Mouse (Mus musculus): ENCODE measurements around the gene Gpr107.

Gpr107 gene

DNA sequence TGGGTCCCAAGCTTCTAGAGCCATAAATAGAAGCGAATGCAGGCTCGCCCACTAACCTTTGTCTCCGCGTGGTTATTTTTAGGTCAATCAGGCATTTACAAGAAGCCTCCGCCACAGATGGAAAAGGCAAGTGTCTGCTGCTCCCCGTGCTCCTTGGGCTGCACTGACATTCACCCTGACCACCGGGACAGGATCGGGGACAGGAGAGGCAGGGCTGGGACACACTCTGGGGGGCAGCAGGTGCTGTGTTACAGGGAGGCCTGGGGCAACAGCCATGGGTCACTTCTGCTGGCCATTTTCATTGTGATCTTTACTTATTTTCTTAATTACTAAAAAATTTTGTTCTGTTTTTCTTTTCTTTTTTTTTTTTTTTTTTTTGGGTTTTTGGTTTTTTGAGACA lies 39.6 kb downstream of the Gpr107 start:
- ChIA-PET CTCF (interaction anchor here (0.5 to 2.1 kb wide), 13 partner anchors 9 to 1404 kb away, joined by 3 to 10 read pairs (median 4); partner anchors contain the start of gene Coq4 (in 1 of the 4)), POLR2A (interaction anchor here in 2 of 4 experiments (0.6 to 1.7 kb wide), 10 partner anchors 11 to 50 kb away, joined by 3 to 9 read pairs (median 4); partner anchors contain the start of gene Fnbp1 (in 1 of the 2))

DNA sequence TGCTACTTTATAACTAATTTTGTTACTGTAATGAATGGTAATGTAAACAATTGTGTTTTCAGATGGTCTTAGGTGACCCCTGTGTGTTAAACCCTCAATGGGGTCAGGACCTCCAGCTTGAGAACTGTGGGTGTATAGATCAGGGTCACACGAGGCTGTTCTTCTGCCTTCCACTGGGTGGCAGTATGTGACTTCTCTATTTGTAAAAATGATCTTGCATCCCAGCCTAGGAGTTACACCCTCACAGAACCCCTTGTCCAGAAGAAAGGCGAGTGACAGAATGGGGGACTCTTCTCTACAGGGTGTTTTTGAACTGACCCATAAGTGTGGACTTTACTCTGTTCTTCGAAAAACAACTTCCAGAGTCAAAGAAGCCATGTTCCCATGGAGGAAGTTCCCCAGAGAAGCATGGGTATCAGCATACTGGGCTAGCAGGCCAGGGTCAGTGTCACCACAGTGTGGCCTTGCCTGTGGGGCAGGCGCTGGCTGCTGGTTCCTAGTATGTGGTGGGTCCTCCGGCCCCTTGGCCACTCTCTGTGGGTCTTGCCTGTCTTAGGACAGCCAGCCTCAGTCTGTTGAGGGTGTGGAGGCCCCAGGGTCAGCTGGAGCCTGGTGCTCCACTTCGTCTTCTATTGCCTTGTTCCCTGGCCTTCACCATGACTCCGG lies 42.4 kb downstream of the Gpr107 start:
- POLR2A ChIA-PET, result interaction anchor here in 2 of 4 experiments (0.5 to 1.7 kb wide), 3 partner anchors 16 to 1445 kb away, joined by 3 to 5 read pairs (median 5); no protein-coding TSS in a partner anchor
- CTCF ChIA-PET, result interaction anchor here (0.5 to 2.0 kb wide), 30 partner anchors 9 to 1834 kb away, joined by 3 to 8 read pairs (median 4); no protein-coding TSS in a partner anchor

DNA sequence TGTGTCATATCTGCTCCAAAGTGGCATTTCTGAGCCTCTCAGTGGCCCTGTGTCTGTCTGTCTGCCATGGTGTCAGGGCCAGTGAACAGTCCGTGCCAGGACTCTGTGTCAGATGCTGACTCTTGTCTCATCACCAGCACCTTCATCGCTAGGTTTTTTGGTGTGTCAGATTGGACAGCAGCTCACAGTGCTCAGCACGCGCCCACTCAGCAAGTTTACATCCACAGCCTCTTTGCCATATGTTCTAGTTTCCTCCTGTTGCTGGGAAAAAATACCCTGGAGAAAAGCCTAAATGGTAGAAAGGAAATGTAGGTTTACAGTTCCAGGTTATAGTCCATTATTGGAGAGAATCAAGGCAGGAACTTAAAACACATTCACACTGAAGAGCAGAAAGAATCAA lies 46.5 kb downstream of the Gpr107 start:
- ChIA-PET CTCF (interaction anchor here in 1 of 4 experiments (1.0 kb wide), 1 partner anchor 72 kb away, joined by 3 read pairs; no protein-coding TSS in a partner anchor), POLR2A (interaction anchor here in 3 of 4 experiments (1.1 to 3.0 kb wide), 3 partner anchors 11 to 33 kb away, joined by 3 to 8 read pairs (median 4); no protein-coding TSS in a partner anchor)

DNA sequence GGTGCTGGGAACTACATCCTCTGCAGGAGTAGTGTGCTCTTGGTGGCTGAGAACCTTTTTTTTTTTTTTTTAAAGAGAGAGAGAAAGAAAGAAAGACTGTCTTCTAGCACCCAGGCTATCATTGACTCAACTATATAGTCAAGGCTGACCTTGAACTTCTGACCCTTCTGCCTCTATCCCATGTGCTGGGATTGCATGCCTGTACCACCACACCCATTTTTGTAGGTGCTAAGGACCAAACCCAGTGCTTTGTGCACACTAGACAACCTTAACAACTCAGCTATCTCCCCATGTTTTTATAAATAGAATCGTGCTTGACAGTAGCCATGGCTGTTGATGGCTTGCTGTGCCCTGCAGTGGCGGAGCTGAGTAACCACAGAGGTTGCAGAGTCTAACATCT lies 47.9 kb downstream of the Gpr107 start:
- ChIA-PET POLR2A (interaction anchor here (0.6 to 3.0 kb wide), 8 partner anchors 9 to 104 kb away, joined by 3 to 8 read pairs (median 4); no protein-coding TSS in a partner anchor), CTCF (interaction anchor here (0.7 to 0.9 kb wide), 4 partner anchors 9 to 92 kb away, joined by 3 to 5 read pairs (median 3); no protein-coding TSS in a partner anchor)

DNA sequence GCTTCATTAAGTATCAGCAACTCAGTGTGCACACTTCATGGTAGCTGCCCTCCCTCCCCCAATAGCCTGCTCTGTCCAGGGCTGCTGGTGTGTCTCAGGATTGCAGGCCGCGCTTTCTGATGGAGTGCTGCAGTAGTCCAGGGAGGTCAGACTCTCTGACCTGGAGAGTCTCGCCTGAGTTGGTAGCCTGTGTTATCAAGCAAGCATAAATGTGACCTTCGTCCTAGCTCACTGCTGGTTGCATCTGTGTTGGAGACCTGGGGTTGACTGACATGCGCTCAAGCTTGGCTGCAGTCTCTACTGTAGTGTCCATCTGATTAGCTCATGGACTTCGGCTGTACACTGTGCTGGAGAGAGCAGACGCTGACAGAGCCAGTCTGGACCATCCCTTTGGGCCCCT lies 49.7 kb downstream of the Gpr107 start:
- ChIA-PET CTCF (interaction anchor here in 1 of 4 experiments (0.6 to 2.7 kb wide), 2 partner anchors 98 to 532 kb away, joined by 4 to 6 read pairs; no protein-coding TSS in a partner anchor), POLR2A (interaction anchor here in 1 of 4 experiments (1.1 to 1.9 kb wide), 2 partner anchors 18 to 38 kb away, joined by 4 to 6 read pairs; no protein-coding TSS in a partner anchor)

DNA sequence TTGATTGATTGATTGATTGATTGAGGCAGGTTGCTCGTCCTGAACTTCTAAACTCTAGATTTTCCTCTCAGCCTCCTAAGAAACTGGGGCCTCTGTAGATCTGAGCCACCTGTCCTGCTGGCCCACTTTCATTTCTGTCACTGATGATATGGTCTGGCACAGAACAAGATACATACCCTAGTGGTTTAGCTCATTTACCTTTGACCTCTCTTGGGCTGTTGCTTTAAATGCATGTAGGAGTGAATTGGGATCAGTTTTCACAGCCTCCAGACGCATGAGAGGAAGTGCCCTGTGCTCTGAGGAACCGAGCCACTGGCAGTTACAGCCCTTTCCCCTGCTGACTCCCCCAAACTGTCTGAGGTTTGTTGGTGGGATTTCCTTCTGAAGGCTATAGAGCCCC lies 50.2 kb downstream of the Gpr107 start:
- ChIA-PET CTCF (interaction anchor here in 1 of 4 experiments (2.7 kb wide), 1 partner anchor 97 kb away, joined by 6 read pairs; no protein-coding TSS in a partner anchor), POLR2A (no interaction called here)

DNA sequence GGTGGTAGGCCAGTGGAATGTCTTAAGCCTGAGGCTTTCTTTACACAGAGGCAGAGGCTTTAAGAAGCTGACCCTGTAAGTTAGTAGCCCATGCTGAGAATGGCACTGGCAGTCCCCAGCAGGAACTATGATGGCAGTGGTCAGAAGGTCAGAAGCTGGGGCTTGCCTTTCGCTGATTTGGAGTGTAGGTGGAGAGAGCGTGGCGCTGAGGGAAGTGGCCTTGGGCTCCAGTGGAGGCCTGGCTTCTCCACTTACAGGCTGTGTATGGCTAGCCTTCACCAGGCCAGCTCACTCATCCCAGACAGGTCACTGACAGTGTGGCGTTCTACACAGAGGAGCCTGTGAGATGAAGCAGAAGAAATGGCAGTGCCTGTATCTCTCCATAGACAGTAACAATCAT lies 50.8 kb downstream of the Gpr107 start:
- CTCF ChIA-PET, result interaction anchor here in 2 of 4 experiments (0.6 to 2.7 kb wide), 2 partner anchors 97 to 98 kb away, joined by 5 to 6 read pairs; no protein-coding TSS in a partner anchor
- POLR2A ChIA-PET, result interaction anchor here in 2 of 4 experiments (1.2 to 2.3 kb wide), 2 partner anchors 11 to 16 kb away, joined by 3 to 7 read pairs; no protein-coding TSS in a partner anchor

DNA sequence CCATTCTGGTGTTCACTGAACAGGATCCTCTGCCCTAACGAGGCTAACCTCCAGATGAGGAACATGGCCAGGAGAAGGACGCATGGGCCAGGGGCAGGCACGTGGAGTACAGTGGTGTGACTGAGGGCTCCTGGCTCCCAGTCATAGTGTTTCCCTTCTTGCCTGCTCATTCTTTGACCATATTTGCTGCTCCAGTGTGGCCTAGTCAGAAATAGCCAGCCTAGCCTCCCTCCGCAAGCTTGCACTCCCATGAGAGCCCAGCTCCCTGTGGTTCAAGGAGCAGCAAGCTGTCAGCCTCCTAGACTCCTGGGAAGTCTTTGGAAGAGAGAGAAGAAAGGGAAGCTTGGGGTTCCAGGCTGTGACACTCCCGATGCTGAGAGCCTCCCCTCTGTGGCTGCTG lies 52.6 kb downstream of the Gpr107 start:
- ChIA-PET POLR2A (interaction anchor here in 1 of 4 experiments (2.3 kb wide), 1 partner anchor 14 kb away, joined by 7 read pairs; no protein-coding TSS in a partner anchor), CTCF (interaction anchor here in 3 of 4 experiments (0.6 to 1.4 kb wide), 3 partner anchors 12 to 373 kb away, joined by 3 to 6 read pairs (median 4); no protein-coding TSS in a partner anchor)

DNA sequence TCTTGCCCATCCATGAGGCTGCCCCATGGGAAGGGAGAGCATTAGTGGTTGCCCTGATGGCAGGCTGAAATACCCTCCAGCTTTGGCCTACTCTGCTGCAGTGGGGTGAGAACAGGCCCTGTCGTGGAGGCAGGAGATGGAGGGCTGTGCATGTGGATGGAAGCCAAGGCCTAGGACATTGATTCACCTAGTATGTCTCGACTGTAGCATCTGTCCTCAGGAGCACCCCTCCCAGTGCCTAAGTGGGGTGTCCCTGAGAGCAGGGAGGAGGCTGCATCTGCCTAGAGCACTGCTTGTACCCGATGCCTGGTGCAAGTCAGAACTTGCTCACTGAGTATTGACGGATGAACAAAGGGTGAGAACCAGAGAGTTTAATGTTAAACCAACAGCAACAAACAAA lies 54.1 kb downstream of the Gpr107 start:
- ChIA-PET POLR2A (interaction anchor here in 1 of 4 experiments (1.8 kb wide), 1 partner anchor 51 kb away, joined by 4 read pairs; no protein-coding TSS in a partner anchor), CTCF (interaction anchor here in 2 of 4 experiments (0.8 to 1.2 kb wide), 2 partner anchors 12 to 22 kb away, joined by 3 read pairs; no protein-coding TSS in a partner anchor)

DNA sequence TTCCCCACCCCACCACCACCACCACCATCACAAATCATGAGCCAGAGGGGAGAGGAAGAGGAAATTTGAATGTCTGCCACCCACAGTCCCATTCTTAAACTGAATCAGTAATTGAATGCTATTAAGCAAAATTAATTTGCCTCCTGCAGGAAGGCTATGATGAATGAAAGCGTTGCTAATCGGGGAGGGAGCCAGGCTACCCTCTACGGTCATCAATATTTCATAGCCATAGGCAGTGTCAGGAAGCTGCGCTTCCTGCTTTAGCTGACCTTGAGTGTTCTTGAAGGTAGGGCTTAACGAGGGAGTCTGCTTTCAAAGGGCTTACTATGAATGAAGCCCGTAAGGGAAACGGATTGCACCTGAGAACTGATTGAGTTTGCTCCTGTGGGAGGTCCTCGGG lies 54.8 kb downstream of the Gpr107 start:
- POLR2A ChIA-PET, result interaction anchor here in 2 of 4 experiments (0.7 to 1.8 kb wide), 3 partner anchors 21 to 67 kb away, joined by 3 to 4 read pairs (median 3); no protein-coding TSS in a partner anchor
- CTCF ChIA-PET, result no interaction called here

DNA sequence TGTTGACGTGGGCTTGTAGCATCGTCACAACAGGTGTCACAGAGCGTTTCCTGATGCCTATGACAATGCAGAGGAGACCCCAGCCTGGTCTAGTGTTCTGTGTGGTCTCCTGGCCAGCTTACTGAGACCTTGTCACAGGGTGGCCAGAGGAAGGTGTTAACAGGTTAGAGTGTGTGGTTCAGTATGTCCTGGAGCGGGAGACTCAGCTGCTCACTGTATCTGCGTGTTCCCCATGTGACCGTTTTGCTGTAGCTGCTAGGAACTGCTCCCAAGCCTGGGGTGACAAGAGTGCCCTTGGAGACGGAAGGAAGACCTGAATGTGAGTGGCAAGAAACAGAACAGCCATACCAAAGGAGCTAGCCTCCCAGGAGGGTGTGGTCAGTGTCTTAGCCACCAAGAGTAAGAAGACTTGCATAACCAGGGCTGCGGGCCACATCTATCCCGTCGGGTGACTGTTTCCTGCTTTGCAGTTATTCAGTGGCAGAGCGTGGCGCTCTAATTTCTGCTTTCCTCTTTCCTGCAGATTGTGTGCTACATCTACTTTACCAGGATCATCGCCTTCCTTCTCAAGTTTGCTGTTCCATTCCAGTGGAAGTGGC lies 56.5 kb downstream of the Gpr107 start:
- ChIA-PET CTCF (interaction anchor here in 3 of 4 experiments (0.6 to 3.0 kb wide), 9 partner anchors 8 to 175 kb away, joined by 3 to 12 read pairs (median 3); no protein-coding TSS in a partner anchor), POLR2A (interaction anchor here in 3 of 4 experiments (0.7 to 2.2 kb wide), 6 partner anchors 8 to 245 kb away, joined by 3 to 8 read pairs (median 3); no protein-coding TSS in a partner anchor)

DNA sequence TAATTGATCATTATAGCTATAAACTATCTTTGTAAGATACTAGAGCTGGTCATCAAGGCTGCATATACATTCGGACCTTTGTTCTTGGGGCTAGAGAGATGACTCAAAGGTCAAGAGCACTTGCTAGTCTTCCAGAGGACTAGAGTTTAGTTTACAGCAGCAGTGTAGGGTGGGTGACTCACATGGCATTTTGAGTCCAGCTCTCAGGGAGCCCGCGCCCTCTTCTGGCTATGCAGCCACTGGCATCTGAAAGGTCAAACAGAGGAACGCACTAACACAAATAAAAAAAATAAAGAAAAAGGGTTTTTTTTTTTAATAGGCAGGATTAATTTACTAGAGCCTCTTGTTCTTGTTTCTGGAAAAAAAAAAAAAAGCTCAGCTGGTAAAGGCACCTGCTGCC lies 57.4 kb downstream of the Gpr107 start:
- CTCF ChIA-PET, result interaction anchor here (0.6 to 3.0 kb wide), 23 partner anchors 9 to 786 kb away, joined by 3 to 12 read pairs (median 4); no protein-coding TSS in a partner anchor
- POLR2A ChIA-PET, result interaction anchor here (0.6 to 2.2 kb wide), 8 partner anchors 9 to 470 kb away, joined by 3 to 8 read pairs (median 3); no protein-coding TSS in a partner anchor

DNA sequence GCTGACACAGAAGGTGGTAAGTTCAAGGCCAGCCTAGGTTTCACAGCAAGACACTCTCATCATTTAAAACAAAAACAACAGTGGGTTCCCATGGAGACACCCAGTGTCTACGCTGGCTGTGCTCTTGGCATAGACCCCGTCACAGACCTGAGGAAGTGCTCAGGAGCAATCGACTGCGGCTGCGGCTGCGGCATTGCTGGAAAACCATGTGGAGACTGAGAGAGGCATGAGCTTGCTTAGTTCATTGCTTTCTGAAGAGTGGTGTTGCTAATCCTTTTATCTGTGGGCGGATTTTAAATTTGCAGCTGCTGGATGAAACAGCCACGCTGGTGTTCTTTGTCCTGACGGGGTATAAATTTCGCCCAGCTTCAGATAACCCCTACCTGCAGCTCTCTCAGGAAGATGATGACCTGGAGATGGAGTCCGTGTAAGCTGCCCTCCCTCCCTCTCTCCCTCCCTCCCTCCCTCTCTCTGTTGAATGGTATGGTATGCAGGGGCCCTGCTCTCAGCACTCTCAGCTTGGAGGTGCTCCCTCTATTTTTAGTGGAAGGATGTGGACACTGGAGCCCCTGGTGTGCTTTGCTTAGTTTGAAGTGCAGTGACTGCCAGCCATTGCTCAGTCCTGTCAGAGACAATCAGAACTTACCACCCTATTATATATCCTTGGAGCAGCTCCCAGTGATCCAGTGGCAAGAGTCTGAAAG lies 58.2 kb downstream of the Gpr107 start:
- CTCF ChIA-PET, result interaction anchor here (0.7 to 3.0 kb wide), 10 partner anchors 9 to 89 kb away, joined by 3 to 12 read pairs (median 4); no protein-coding TSS in a partner anchor
- POLR2A ChIA-PET, result interaction anchor here (0.6 to 2.2 kb wide), 8 partner anchors 9 to 470 kb away, joined by 3 to 8 read pairs (median 3); no protein-coding TSS in a partner anchor

DNA sequence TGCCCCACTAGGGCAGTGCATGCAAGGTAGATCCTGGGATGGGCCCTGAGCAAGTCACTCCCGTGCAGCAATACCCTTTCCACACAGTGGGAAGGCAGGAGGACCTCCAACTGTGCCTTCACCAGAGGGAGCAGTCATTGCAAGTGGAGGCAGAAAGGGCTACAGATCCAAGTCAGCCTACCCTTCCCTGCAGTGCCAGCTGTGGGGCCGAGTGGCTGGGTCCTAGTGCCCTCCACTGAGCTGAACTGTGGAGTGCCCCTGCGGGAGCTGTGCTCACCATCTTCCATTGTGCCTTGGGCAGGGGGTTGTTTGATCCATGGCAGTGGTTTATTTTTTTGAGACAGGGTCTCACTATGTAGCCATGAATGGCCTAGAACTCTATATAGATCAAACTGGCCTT lies 59.1 kb downstream of the Gpr107 start:
- ChIA-PET POLR2A (interaction anchor here in 2 of 4 experiments (1.1 to 1.2 kb wide), 2 partner anchors 9 to 27 kb away, joined by 3 read pairs; no protein-coding TSS in a partner anchor), CTCF (interaction anchor here in 2 of 4 experiments (0.8 to 2.5 kb wide), 3 partner anchors 79 to 88 kb away, joined by 3 to 12 read pairs (median 6); no protein-coding TSS in a partner anchor)

DNA sequence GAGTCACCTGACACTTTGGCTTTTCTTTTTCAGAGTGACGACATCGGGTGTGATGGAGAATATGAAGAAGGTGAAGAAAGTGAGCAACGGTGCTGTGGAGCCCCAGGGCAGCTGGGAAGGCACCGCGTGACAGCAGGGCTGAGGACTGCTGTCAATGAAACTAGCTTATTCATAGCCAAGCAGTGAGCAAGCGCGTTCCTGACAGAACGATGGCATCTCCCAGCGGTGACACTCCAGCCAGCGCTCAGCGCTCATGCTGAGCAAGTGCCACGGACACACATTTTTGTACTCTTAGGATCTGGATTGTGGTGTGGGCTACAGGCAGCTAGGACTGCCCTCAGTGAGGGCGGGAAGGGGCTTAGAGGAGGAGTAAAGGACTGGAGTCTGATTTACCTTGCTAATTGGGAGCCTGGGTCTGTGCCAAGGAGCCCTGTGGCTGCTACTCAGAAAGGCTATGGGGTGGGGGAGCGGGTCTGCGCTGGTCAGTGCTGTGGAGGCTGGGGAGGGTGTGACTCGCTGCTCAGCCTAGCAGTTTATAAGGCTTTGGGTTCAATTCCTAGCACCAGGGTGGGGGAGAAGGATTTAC lies 62.2 kb downstream of the Gpr107 start:
- POLR2A ChIA-PET, result interaction anchor here in 2 of 4 experiments (0.7 to 1.2 kb wide), 6 partner anchors 9 to 51 kb away, joined by 3 to 8 read pairs (median 3); no protein-coding TSS in a partner anchor
- CTCF ChIA-PET, result interaction anchor here in 3 of 4 experiments (1.0 to 1.6 kb wide), 5 partner anchors 12 to 35 kb away, joined by 3 to 4 read pairs (median 3); no protein-coding TSS in a partner anchor

DNA sequence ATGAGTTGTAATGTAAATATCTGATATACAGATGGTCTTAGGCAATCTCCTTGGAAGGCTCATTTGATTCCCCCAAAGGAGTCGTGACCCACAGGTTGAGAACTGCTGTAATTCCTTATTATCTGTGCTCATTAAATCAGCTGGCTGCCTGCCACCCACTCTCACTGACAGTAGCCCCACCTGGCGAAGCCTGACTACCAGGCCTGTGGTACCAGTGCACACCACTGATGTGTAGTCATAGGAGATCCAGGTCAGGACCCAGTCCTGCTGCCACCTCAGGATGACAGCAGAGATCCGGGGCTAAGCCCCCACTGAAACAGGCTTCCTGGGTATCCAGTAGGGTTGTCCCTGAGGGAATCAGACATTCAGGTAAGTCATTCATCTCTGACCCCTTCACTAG lies 66.5 kb downstream of the Gpr107 start:
- CTCF ChIA-PET, result interaction anchor here in 2 of 4 experiments (1.6 to 2.1 kb wide), 2 partner anchors 10 to 81 kb away, joined by 4 to 5 read pairs; no protein-coding TSS in a partner anchor
- POLR2A ChIA-PET, result interaction anchor here in 1 of 4 experiments (0.5 to 2.6 kb wide), 4 partner anchors 9 to 187 kb away, joined by 3 to 7 read pairs (median 4); no protein-coding TSS in a partner anchor

DNA sequence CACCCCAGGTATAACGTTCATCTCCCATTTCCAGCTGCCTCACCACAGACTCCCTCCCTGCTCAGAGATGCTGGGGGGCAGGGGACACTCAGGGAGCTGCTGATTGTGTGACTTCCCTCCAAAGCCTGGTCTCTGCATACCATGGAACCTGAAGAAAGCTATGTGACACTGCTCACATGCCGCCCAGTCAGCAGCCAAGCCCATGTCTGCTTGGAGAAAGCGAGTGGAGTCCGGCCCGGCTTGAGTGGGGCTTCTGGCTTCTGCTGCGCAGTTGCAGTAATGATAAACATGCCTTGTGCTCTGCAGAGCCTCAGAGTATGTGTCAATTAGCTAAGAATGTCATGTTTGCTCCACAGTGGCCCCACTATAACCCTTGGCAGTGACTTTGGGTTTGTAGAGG lies 67.4 kb downstream of the Gpr107 start:
- ChIA-PET CTCF (interaction anchor here in 3 of 4 experiments (0.9 to 2.1 kb wide), 5 partner anchors 9 to 80 kb away, joined by 3 to 7 read pairs (median 5); no protein-coding TSS in a partner anchor), POLR2A (interaction anchor here (0.5 to 2.6 kb wide), 16 partner anchors 9 to 395 kb away, joined by 3 to 10 read pairs (median 4); no protein-coding TSS in a partner anchor)
